Mouse (Mus musculus): Measurements from ENCODE around the gene Srrd.
"Not testable (repeated sequence)": the region's sequence is repeated elsewhere in the genome, so short reads cannot be mapped to it uniquely, and the experiment has no call there.

Srrd gene

GRCm38 (mm10) chr5:112319343-112319742, 23.5 kb downstream of the Srrd start:
- DNase-seq (ENCODE audit: low read depth, low spot score): not testable (repeated sequence)

GRCm38 (mm10) chr5:112317328-112317727, 25.5 kb downstream of the Srrd start:
- DNase-seq (ENCODE audit: low read depth, low spot score): no peak

GRCm38 (mm10) chr5:112316468-112316867, 26.4 kb downstream of the Srrd start:
- no peak for DNase-seq (ENCODE audit: low read depth, low spot score)

- DNase-seq (ENCODE audit: low read depth, low spot score): no peak
These were observed 29.5 kb downstream of the Srrd start for GRCm38 (mm10) chr5:112313222-112313885.

- no peak for DNase-seq (ENCODE audit: low read depth, low spot score)
These were observed 37.0 kb downstream of the Srrd start for GRCm38 (mm10) chr5:112305842-112306241.

- no peak for DNase-seq (ENCODE audit: low read depth, low spot score)
These were observed 40.5 kb downstream of the Srrd start for GRCm38 (mm10) chr5:112302310-112302709.

- peak; percentile 43 for DNase-seq (ENCODE audit: low read depth, low spot score)
These were observed 41.1 kb downstream of the Srrd start for GRCm38 (mm10) chr5:112301694-112302093.

- DNase-seq (ENCODE audit: low read depth, low spot score): no peak
These were observed 42.0 kb downstream of the Srrd start for GRCm38 (mm10) chr5:112300721-112301308.

- DNase-seq (ENCODE audit: low read depth, low spot score): no peak
These were observed 42.7 kb downstream of the Srrd start for GRCm38 (mm10) chr5:112300112-112300511.

- no peak for DNase-seq (ENCODE audit: low read depth, low spot score)
These were observed 43.4 kb downstream of the Srrd start for GRCm38 (mm10) chr5:112299399-112299798.

GRCm38 (mm10) chr5:112298226-112298988, 44.4 kb downstream of the Srrd start:
- DNase-seq (ENCODE audit: low read depth, low spot score): peak; percentile 69

GRCm38 (mm10) chr5:112297257-112297656, 45.6 kb downstream of the Srrd start:
- DNase-seq (ENCODE audit: low read depth, low spot score): peak; percentile 80

GRCm38 (mm10) chr5:112296404-112297181, 46.2 kb downstream of the Srrd start:
- DNase-seq (ENCODE audit: low read depth, low spot score): no peak

- no peak for DNase-seq (ENCODE audit: low read depth, low spot score)
These were observed 47.3 kb downstream of the Srrd start for GRCm38 (mm10) chr5:112295564-112295963.

- DNase-seq (ENCODE audit: low read depth, low spot score): no peak
These were observed 47.7 kb downstream of the Srrd start for GRCm38 (mm10) chr5:112295162-112295561.

GRCm38 (mm10) chr5:112294696-112295095, 48.1 kb downstream of the Srrd start:
- no peak for DNase-seq (ENCODE audit: low read depth, low spot score)

- DNase-seq (ENCODE audit: low read depth, low spot score): no peak
These were observed 49.0 kb downstream of the Srrd start for GRCm38 (mm10) chr5:112293800-112294199.

- DNase-seq (ENCODE audit: low read depth, low spot score): no peak
These were observed 50.4 kb downstream of the Srrd start for GRCm38 (mm10) chr5:112292343-112292980.

- DNase-seq (ENCODE audit: low read depth, low spot score): no peak
These were observed 51.0 kb downstream of the Srrd start for GRCm38 (mm10) chr5:112291866-112292265.

- DNase-seq (ENCODE audit: low read depth, low spot score): no peak
These were observed 52.3 kb downstream of the Srrd start for GRCm38 (mm10) chr5:112290536-112290880.

- DNase-seq (ENCODE audit: low read depth, low spot score): no peak
These were observed 52.9 kb downstream of the Srrd start for GRCm38 (mm10) chr5:112289819-112290535.

All from CD4-positive, CD25-positive, alpha-beta regulatory T cell, adult 2 months (primary cell).